Mouse (Mus musculus) erythroblast, adult 5-6 weeks (primary cell): ENCODE measurements around the gene Ppat. TPM values are rescaled to one million over a fixed set of nuclear protein-coding genes. Genes with fewer than 3 reads are reported as not detected.

Source experiments
- ATAC-seq: replicated peaks from 2 replicates; pipeline ENCODE4 v1.8.0; 2016; ENCODE audit warnings: moderate number of reproducible peaks, mild to moderate bottlenecking, moderate TSS enrichment, inconsistent platforms; ENCODE audit not compliant: poor library complexity, low FRiP score, severe bottlenecking
- total RNA-seq, 2 experiments: library from RNA; stranded (forward) in 1 of 2; stranded (reverse) in 1 of 2; fragments of 150-400 nt in 1 of 2; fragments of 200-764, 138-1000 nt in 1 of 2; gene quantifications; 2 replicates each; pipeline versions ENCODE4 v1.2.3 to v1.2.4; 2015 to 2017; ENCODE audit warnings: low replicate concordance in 2 of 2

Ppat gene
- total RNA-seq, 2 experiments from 2014 or later = 12.0 to 13.3 TPM

DNA sequence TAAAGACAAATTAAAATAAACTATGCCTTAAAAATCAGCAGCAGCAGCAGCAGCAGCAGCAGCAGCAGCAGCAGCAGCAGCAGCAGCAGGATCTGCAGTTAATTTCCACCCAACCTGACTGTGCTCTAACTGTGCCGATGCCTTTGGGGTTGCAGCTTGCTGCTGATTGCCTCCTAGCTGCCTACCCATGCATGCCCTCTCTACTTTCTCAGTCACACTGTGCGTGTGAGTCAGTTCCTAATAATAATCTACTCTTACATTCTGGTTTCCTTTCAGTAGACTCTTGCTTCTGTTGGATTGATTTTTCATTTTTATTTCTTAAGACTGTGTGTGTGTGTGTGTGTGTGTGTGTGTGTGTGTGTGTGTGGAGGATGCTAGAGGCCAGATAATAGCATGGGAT is 58.3 kb downstream of the Ppat start:
- ATAC-seq = no peak

- no peak for ATAC-seq
These were observed 58.8 kb downstream of the Ppat start for GRCm38 (mm10) chr5:76892608-76893007.

- ATAC-seq = no peak
These were observed 64.4 kb downstream of the Ppat start for GRCm38 (mm10) chr5:76887011-76887410.

- ATAC-seq = no peak
These were observed 67.3 kb downstream of the Ppat start for GRCm38 (mm10) chr5:76884107-76884506.

DNA sequence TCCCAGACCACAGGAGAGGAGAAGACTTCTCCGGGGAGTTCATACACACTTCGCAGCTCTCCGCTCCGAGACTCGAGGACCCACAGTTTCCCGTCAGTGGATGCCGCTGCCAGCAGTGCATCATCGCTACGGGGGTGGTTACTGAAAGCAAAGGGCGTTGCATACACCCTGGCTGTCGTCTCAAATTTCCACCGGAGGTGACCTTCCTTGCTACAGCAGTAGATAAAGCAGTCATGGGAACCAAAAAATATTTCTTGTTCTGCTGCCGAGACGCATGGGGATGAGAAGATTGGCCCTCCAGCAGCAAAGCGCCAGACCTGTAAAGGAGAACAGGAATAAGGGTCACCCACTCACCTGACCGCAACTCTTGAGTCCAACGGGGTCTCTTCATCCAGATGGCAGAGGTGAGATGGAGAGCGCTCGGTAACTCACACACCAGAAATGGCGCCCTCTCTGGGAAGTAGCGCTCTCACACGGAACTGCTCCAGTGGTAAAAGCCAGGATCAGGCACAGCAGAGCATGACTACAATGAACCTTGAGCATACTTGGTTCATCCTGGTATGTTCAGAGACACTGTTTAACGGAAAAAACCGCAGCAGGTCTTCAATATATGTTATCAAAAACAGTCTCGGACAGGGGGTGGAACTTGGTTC is 75.1 kb downstream of the Ppat start:
- ATAC-seq = no peak

DNA sequence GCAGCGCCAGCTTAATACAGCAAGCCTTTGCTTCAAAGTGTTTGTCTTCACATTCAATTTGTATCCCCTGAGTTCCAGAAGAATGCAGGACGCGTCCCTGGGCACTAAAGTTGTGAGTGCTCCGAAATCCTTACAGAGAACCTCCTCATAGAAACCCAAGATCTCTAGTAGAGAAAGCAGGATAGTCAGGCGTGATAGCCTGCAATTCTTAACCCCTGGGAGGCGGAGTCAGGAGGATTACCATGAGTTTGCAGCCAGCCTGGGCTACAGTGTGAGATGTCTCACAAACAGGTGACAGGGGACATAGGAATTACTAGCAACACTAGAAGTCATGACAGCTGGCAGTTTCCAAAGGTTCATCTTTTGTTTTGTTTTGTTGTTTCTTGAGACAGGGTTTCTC is 81.8 kb downstream of the Ppat start:
- ATAC-seq = no peak

GRCm38 (mm10) chr5:76868693-76869286 is 82.6 kb downstream of the Ppat start:
- ATAC-seq = peak; percentile 66

- ATAC-seq = no peak
These were observed 84.6 kb downstream of the Ppat start for GRCm38 (mm10) chr5:76866819-76867218.

Other genes starting within 250 kb of the Ppat start
- 4.2 TPM in 2 replicates for gene Aasdh, start 46.1 kb downstream of the Ppat start, total RNA-seq (2015; ENCODE audit: low replicate concordance)
- gene Aasdh, start 46.1 kb downstream of the Ppat start, total RNA-seq (2017; ENCODE audit: low replicate concordance) = 3.6 and 13.5 TPM in 2 replicates
- gene Paics, start 271 bp downstream of the Ppat start, total RNA-seq (2015; ENCODE audit: low replicate concordance) = 72.1 and 74.2 TPM in 2 replicates
- 55.9 and 80.4 TPM in 2 replicates for gene Paics, start 271 bp downstream of the Ppat start, total RNA-seq (2017; ENCODE audit: low replicate concordance)
- 26.3 and 35.1 TPM in 2 replicates for gene Srp72, start 23.1 kb upstream of the Ppat start, total RNA-seq (2015; ENCODE audit: low replicate concordance)
- 40.6 and 45.2 TPM in 2 replicates for gene Srp72, start 23.1 kb upstream of the Ppat start, total RNA-seq (2017; ENCODE audit: low replicate concordance)
- gene Arl9, start 52.5 kb upstream of the Ppat start, total RNA-seq (2015; ENCODE audit: low replicate concordance) = not detected in 2 replicates
- gene Arl9, start 52.5 kb upstream of the Ppat start, total RNA-seq (2017; ENCODE audit: low replicate concordance) = not detected in 2 replicates
- gene Thegl, start 64.4 kb upstream of the Ppat start, total RNA-seq (2015; ENCODE audit: low replicate concordance) = 0.84 TPM in 1 of 2 replicates, not detected in the other
- not detected in 2 replicates for gene Thegl, start 64.4 kb upstream of the Ppat start, total RNA-seq (2017; ENCODE audit: low replicate concordance)
- 11.3 TPM in 1 of 2 replicates, not detected in the other for gene Hopx, start 163.5 kb upstream of the Ppat start, total RNA-seq (2015; ENCODE audit: low replicate concordance)
- gene Hopx, start 163.5 kb upstream of the Ppat start, total RNA-seq (2017; ENCODE audit: low replicate concordance) = 3.3 and 6.4 TPM in 2 replicates